Mouse (Mus musculus) 3T3-L1 (cell line): ENCODE data around the gene Mcat.

Source experiments
- DNase-seq: peaks from one replicate; pipeline ENCODE4 v3.0.0-alpha.2; 2015; ENCODE audit warnings: low read depth, low spot score

Mcat gene

GRCm38 (mm10) chr15:83563327-83563856 lies at the start of gene Mcat, which contains the start of gene Tspo:
Gene Mcat, minus strand, starts transcription at chr15:83563787.
Gene Tspo, plus strand, starts transcription at chr15:83563592.
- DNase-seq, result peak; percentile 60

- DNase-seq, result peak; percentile 83
Observed at GRCm38 (mm10) chr15:83607115-83607802, 43.7 kb upstream of the Mcat start.

GRCm38 (mm10) chr15:83606700-83607099 lies 43.1 kb upstream of the Mcat start:
- no peak for DNase-seq

GRCm38 (mm10) chr15:83606216-83606615 lies 42.6 kb upstream of the Mcat start:
- DNase-seq, result no peak

GRCm38 (mm10) chr15:83603426-83603825 lies 39.8 kb upstream of the Mcat start:
- no peak for DNase-seq

GRCm38 (mm10) chr15:83603046-83603396 lies 39.4 kb upstream of the Mcat start:
- no peak for DNase-seq

- peak; percentile 59 for DNase-seq
Observed at GRCm38 (mm10) chr15:83602372-83603045, 38.9 kb upstream of the Mcat start.

- DNase-seq, result no peak
Observed at GRCm38 (mm10) chr15:83601185-83601584, 37.6 kb upstream of the Mcat start.

- no peak for DNase-seq
Observed at GRCm38 (mm10) chr15:83596833-83597232, 33.2 kb upstream of the Mcat start.

GRCm38 (mm10) chr15:83595364-83595711 lies 31.8 kb upstream of the Mcat start:
- peak; percentile 16 for DNase-seq

- DNase-seq, result peak; percentile 97
Observed at GRCm38 (mm10) chr15:83594513-83595363, 31.2 kb upstream of the Mcat start, which contains the start of gene Ttll12. Gene Ttll12, minus strand, starts transcription at chr15:83595157.

GRCm38 (mm10) chr15:83593702-83594512 lies 30.3 kb upstream of the Mcat start:
- peak; percentile 80 for DNase-seq

- DNase-seq, result peak; percentile 78
Observed at GRCm38 (mm10) chr15:83593189-83593585, 29.6 kb upstream of the Mcat start.

GRCm38 (mm10) chr15:83592260-83593188 lies 28.9 kb upstream of the Mcat start:
- no peak for DNase-seq

- DNase-seq, result no peak
Observed at GRCm38 (mm10) chr15:83591758-83592157, 28.2 kb upstream of the Mcat start.

GRCm38 (mm10) chr15:83590841-83591240 lies 27.3 kb upstream of the Mcat start:
- no peak for DNase-seq

GRCm38 (mm10) chr15:83584741-83585220 lies 21.2 kb upstream of the Mcat start:
- no peak for DNase-seq

- peak; percentile 62 for DNase-seq
Observed at GRCm38 (mm10) chr15:83583419-83584156, 20.0 kb upstream of the Mcat start.

- DNase-seq, result no peak
Observed at GRCm38 (mm10) chr15:83582931-83583330, 19.3 kb upstream of the Mcat start.
